Mouse (Mus musculus) embryo, embryonic 11 days (tissue): ENCODE results near the gene Nphp3.
A peak's percentile ranks its signal among the peaks of the same experiment; 100 is the strongest.

Experiments
- DNase-seq: peaks from one replicate; pipeline ENCODE4 v3.0.0-alpha.2; 2015

Nphp3 gene

DNA sequence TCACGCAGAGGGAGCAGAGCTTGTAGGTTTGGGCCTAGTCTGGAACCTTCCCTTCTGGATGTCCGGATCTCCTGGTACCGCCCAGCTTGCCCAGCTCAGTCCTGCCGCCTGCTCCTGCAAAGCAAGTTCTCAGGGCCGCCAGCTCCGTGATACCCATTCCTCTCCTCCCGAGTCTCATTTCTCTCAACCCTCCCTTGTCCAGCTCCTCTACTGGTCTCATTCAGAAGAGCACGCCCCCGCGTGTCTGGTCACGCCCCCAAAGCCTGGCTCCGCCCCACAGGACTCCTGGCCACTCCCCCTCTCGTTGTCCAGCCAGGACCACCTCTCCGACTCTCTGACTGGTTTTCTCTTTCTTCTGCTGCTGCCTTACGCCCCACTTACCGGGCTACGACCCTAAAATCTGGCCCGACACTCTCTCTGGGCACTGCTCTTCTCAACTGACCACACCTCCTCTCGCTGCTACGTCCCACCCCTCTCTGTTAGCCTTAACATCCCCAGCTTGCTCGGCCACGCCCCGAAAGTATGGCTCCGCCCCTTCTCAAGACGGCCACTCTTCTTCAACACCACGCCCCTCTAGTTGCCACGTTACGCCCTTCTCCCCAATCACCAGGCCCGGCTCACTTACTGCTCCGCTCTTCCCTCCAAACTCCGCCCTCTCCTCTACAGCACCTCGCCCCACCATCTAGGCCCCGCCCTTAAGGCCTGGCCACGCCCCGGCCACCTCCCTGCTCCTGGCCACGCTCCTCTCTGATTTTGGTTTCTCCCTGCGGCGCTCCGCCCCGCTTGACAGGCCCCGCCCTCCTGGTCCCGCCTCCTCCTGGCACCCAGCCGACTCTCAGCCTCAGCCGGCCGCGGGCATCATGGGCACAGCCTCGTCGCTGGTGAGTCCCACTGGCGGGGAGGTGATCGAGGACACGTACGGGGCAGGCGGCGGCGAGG lies at the start of gene Nphp3:
Nphp3 (plus strand) TSS at position 624 of the 939 bp plus-strand sequence.
- DNase-seq, result peak; percentile 99

DNA sequence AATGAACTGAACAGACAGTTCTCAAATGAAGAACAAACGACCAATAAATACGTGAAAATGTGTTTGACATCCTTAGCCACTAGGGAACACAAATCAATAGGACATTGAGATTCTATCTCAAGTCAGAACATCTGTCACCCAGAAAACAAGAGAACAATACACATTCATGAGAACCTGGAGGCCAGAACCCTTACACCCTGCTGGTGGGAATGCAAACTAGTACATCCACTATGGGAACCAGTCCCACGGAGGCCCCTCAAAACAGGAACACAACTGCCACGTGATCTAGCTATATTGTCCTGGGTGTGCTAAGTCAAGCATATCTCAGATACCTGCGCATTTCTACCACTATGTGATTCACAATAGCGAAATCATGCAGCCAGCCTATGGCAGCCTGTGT lies 43.6 kb upstream of the Nphp3 start:
- DNase-seq, result no peak

DNA sequence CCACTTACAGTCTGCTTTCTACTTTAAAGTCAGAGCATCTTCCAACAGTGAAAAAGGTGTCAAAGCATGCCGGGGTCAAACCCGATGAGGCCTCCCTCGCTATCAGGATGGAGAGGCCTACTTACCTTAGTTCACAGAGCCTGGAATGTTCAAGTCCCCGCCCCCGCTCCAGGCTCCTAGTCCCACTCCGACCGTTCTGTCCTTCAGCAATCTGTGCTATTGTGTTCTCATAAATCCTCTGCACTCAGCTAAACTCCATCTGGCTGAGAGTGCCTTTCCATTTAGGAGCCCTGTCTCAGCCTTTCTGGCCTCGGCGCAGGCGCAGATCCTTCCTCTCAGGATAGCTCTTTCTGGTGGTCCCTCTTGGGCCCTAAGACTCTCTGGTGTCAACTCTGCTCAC lies 42.4 kb upstream of the Nphp3 start:
- no peak for DNase-seq

DNA sequence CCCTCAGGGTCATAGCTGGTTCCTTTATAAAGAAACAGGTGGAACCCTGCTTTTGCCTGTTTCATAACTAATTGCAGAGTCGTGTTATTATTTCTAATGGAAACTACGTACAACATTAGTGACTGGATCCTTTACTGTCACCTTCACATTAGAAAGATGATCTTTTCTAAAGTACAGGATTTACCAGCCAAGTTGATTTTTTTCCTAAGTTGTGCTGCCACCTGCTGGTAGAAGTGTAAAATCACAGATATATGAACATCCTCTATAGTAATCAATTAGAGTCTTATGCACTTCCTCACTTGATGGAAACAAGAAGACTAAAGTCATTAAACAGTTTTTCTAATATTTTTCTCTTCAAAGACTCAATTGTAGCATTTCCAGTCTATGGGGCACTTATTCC lies 5.8 kb upstream of the Nphp3 start:
- peak; percentile 79 for DNase-seq

DNA sequence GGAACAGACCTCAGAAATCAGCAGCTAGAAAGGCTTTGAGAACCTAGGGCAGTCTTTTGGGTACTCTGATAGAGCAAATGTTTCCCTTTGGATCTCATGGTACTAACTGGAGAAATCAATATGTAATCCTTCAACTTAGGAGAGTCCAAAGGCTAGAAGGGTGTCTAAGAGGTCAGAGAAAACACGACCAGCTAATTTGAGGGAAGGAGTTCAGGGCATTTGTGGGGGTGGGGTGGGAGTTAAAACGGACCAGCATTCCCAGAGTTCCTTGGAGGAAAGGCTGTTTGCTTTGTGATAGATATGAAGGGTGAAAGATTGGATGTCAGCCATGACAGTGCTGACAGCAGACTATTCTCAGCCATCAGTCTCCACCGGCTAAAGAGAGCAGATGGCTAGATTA lies 1.7 kb upstream of the Nphp3 start:
- no peak for DNase-seq

DNA sequence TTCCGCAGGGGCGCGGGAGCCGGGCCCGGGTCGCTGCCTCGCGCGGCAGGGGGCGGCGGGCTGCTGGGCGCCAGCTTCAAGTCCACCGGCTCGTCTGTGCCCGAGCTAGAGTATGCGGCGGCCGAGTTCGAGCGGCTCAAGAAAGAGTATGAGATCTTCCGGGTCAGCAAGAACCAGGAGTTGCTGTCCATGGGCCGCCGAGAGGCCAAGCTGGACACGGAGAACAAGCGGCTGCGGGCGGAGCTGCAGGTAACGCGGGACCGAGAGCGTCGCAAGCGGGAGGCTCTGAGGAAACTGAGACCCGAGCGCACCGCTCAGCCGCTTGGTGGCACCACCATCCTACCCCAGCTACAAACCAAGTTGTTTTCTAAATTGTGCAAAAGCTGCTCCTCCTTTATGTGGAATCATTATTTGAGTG lies 578 bp downstream of the Nphp3 start:
- peak; percentile 92 for DNase-seq

DNA sequence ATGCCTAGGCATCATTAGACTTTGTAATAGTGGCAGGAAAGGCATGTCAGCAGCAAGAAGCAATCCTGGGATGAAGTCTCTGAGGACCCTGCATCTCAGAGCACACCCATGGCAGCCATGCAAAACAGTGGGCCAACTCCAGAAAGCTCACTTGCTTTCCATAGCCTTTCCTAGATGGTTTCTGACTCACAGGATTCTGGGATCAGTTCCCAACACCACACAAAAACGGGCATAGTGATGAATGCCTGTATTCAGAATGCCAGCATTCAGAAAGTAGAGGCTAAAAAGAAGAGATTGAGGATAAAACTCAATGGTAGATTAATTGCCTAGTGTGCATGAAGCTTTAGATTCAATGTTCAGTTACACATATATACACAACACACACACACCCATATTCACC lies 12.2 kb downstream of the Nphp3 start:
- no peak for DNase-seq

DNA sequence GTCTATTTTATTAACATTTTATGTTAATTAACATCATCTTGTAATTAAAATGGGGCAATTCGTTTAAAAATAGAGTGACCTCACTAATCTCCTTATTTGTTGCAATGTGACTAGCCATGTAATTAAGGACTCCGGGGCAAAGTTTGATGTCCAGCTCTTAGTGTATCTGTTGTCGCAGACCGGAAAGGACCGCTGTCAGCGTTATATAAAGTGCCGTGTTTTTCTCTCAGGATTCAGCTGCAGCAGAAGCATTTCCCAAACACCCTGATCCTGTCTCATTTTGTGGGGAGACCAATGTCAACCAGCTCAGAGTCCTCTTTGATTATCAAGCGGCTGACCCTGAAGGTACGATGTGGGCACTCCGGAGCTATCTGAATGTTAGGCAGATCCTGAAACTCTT lies 18.7 kb downstream of the Nphp3 start:
- no peak for DNase-seq

DNA sequence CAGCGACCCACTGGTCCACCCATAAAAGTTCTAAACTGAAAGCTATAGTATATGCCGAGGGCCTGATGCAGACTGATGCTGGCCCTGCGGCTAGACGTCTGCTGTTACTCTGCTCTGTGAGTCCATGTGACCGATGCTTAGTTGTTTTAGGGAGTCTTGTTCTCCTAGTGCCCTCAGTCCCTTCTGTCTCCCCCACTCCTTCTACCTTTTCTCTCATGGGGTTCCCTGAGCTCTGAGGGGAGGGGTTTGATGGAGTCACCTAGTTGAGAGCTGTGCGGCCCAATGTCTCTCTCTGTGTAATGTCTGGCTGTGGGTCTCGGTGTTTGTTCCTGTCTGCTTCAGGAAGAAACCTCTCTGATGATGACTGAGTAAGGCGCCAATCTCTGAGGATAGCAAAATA lies 24.8 kb downstream of the Nphp3 start:
- no peak for DNase-seq

DNA sequence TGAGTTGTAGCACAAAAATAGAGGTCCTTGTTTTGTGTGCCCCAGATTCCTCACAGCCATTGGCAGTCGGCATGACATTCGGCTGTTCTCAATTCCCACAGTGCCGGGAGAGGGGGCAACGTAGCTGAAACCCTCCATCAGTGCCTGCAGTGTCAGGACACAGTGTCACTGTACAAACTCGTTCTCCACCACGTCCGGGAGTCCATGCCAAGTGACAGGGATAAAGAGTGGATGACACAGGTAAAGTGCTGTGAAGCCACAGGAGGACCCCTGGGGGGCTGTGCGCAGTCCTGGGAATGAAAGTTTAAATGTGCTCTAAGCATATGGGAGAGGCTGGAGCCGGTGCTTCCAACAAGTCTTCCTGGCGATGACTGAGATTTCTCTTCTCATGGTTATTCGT lies 27.5 kb downstream of the Nphp3 start:
- DNase-seq, result no peak

DNA sequence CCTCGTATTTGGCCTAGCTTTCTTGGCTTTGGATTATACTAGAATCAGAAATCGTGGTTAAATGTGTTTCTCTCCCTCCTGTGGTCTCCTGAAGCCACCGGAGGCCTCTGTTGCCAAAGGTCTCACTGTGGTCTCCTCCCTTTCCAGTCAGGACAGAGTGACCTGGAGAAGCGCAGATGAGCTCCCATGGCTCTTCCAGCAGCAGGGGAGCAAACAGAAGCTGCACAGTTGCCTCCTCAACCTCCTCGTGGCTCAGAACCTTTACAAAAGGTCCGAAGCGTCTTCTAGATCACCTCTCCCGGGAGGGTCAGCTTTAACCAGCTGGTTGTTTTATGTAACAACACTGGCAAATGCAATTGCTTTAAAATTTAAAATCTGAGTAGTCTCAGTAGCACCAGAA lies 31.9 kb downstream of the Nphp3 start:
- DNase-seq, result no peak

DNA sequence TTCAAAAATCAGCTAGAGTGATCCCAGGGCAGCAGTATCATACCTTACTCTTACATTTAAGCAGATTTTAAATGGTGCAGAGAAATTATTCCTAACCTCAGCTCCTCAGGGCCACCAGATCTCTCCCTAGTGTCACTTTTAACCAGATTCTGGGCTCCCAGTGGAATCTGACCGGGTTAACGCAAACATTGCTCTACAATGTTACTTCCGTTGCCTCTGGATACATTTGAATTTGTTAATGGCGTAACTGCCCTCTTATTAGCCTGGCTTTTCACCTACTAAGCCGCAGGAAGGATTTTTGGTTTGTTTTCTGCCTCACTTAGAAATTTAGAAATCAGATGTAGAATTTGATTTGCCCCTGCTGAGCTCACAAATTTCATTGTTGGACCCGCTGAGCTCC lies 32.4 kb downstream of the Nphp3 start:
- DNase-seq, result no peak

DNA sequence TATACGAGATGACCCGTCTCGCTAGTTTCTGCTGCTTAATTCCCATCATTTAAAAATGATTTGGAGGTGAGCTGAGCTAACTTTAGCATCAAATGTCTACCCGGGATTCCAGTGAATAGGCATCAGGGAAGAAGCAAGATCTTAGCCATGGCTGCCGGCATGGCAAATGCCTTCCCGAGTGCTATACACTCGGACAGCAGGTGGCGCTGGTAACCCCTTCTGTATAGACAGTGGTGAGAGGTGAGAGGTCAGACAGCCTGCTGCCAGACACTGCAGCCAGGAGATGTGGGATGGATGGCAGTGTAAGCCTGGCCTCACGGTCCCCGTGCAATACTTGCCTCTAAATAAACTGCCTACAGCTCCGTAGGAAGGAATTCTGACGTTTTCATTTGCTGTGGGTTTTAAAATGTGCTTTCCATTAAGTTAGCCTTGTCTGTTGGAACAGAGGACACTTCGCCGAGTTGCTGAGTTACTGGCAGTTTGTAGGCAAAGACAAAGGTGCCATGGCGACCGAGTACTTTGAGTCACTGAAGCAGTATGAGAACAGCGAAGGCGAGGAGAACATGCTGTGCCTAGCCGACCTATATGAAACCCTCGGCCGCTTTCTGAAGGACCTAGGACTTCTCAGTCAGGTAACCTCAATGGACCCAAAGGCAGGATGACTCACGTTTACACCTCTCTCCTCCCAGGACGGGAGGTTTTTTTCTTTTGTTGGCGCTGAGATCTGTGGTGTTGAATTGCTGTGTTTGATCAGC lies 33.1 kb downstream of the Nphp3 start:
- DNase-seq, result peak; percentile 90

DNA sequence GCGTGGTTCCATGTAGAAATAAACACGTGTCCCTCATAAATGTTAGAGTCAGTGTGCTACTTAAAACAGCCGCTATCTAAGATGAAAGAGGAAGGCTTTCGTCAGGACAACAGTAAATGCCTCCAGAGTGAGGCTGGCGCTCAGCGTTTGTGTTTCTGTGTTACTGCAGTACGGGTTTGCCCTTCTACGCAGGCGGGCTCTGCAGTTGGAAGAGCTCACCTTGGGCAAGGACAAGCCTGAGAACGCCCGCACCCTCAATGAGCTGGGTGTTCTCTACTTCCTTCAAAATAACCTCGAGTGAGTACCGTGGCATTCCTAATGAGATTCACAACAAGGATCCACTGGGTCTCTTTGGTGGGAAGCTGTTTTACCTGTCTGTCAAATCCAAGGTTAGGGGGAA lies 35.9 kb downstream of the Nphp3 start:
- no peak for DNase-seq

DNA sequence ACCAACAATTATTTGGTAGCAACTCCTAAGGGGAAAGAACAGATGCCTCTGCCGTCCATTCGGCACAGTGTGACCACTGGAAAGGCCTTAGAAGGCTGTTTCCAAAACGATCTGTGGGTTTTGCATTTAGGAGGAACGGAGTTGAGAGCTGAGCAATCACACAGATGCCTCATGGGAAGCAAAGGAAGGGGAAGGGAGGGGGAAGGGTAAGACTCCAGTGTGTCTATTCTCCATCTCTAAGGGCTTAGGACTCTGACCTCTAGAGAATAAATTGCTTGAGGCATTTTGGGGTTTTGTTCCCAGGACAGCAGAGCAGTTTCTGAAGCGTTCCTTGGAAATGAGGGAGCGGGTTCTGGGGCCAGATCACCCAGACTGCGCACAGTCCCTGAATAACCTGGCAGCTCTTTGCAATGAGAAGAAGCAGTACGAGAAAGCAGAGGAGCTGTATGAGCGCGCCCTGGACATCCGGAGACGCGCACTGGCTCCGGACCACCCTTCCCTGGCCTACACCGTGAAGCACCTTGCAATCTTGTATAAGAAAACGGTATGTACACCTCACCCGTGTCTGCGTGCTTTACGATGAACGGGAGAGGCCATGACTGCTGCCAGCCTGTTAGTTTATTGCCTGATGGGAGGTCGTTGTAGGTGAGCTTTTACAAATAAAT lies 36.8 kb downstream of the Nphp3 start:
- no peak for DNase-seq

DNA sequence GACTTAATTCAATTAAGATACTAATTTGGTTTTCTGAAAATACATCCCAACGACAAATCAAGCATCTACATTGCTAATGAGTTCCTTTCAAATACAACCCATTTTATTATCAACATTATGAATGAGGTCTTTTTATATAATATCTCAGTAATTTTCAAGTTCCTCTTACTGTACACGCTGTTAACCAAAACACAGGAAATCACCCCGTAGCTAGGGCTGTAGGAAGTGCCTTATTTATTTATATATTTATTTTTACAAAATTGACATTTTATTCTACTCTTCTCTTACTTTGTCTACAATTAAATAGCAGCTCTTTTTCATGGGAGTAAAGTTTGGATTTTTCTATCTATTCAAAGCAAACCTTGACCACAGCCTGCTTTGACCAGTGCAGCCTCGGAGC lies 37.4 kb downstream of the Nphp3 start:
- no peak for DNase-seq

DNA sequence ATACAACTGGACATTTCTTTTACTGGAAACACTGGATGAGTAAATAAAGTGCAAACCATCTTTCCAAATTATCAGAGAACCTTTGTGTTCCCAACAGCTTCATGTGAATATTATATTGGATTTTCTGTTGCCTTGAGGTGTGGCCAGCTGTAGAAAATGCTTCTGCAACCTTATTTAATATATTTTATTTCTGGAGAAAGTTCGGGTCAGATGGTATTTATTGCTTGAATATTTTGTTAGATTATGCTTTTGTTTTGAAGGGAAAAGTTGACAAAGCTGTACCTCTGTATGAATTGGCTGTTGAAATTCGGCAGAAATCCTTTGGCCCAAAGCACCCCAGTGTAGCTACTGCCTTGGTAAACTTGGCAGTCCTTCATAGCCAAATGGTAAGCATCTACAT lies 38.0 kb downstream of the Nphp3 start, which contains the start of gene Gm28305:
Gm28305 (plus strand) TSS at position 301 of the 400 bp plus-strand sequence.
- DNase-seq, result no peak

DNA sequence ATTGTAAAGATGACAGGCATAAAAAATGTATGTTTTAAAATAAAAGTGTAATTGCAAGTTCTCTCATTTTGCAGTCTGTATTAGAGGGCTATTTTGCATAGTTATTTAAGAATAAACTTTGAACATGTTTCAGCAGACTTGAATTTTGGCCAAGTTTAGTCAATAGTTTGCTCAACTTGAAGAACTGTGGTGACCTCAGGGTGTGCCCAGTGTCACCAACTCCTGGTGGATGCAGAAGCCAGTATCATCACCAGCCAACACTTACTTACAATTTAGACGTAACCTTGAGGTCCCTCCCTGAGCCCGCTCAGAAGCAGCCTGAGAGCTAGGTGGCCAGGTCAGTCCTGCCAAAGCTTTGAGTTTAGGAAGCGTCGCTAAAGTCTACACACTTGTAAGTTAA lies 41.3 kb downstream of the Nphp3 start:
- DNase-seq, result no peak

DNA sequence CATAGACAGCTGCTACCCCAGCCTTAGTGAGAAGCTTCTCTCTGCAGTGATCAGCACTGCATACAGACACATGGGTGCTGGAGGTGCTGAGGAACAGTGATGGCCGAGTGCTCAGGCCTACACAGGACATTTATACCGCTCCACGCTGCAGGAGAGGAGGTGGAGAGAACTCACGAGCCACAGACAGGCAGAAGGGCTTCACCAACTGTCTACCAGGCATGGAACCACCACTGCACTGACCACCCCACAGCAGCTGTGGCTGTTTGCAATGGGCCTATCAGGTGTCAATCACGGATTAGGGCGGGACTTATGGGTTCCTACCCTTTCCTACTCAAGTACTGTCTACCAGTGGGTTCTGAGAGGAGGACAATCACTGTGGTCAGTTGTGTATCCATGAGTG lies 48.7 kb downstream of the Nphp3 start:
- DNase-seq, result no peak

DNA sequence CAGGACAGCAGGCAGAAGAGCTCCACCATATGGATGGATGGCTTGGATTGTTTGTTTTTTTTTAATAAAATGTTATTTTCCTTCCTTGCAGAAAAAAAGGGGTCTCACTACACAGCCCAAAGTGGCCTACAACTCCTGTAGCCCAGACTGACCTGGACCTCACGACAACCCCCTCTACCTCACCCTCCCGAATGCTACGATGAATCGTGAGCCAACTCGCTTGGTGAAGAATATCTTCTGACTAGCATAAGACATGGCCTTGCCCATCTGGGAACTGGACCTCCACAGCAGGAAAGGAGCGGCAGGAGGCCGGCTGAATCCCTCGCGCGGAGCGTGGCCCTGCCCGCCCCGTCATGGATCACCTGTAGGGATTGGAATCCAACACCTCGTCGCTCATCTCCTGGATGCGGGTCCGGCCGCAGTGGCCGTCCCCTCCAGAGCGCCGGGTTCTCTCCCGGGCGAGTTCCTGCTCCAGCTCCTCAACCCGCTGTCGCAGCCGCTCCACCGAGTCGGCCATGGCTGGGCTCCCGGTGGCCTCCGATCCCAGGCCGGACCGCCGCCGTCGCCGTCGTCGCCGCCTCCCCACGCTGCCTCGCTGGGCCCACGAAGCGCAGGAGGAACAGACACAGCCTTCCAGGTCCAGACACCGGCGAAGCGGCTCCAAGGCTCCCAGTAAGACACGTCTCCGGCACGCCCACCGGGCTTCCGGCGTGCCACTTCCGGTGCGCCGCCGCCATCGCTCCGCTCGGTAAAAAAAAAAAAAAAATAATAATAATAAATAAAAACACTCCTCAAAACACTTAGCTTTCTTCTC lies 60.3 kb downstream of the Nphp3 start, which contains the start of gene Uba5:
Uba5 (minus strand) TSS at position 705 of the 814 bp plus-strand sequence.
- peak; percentile 88 for DNase-seq

DNA sequence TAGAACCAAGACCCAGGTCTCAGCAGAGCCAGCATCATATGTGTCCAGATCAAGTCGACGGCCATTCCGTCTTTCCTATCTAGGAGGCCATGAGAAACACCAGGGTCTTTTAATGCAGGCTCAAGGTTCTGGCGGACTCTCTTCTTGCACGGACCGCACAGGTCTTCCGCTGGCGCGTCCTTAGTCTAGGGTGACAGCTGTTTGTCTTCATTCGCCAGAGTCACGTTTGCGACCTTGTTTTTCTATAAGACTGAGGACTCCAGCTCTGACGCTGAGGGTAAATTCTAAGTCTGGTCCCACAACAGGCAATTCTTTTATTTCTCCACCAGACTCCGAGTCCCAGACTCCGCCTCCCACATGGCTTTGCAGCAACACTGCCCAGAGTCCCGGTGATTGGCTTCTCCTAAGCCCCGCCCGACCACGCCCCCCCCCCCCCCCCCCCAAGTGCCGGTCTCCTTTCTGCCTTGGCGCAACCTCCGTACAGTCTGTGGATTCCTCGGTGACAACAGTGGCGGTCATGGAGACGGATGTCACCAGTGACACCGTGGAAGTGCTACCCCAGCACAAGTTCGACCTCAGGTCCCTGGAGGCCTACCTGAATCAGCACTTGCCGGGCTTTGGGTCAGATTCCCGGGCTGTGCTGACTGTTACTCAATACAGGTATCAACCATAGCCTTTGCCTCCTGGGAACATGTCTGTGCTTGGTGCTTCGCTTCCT lies 61.1 kb downstream of the Nphp3 start, which contains the start of gene Acad11:
Acad11 (plus strand) TSS at position 134 of the 718 bp plus-strand sequence.
- peak; percentile 92 for DNase-seq

DNA sequence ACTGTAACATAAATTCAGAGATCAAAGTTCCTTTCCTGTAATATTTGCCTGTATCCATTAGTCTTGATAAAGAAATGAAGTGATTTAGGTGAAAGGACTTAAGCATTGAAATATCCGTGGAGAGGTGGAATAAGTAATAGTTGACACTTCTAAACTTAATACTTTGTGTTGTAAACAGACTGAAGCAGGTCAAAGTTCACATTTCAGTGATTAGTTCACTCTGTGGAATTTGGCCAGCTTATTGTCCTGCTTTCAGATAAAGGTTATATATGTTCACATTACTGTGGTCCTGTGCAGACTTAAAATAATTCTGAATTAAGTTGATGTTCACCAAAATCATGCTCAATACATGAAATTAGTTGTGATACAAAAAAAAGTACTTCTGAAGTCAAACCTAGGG lies 62.2 kb downstream of the Nphp3 start:
- no peak for DNase-seq
